Mouse (Mus musculus): ENCODE measurements around the gene Cox17.

The Cox17 gene

DNA sequence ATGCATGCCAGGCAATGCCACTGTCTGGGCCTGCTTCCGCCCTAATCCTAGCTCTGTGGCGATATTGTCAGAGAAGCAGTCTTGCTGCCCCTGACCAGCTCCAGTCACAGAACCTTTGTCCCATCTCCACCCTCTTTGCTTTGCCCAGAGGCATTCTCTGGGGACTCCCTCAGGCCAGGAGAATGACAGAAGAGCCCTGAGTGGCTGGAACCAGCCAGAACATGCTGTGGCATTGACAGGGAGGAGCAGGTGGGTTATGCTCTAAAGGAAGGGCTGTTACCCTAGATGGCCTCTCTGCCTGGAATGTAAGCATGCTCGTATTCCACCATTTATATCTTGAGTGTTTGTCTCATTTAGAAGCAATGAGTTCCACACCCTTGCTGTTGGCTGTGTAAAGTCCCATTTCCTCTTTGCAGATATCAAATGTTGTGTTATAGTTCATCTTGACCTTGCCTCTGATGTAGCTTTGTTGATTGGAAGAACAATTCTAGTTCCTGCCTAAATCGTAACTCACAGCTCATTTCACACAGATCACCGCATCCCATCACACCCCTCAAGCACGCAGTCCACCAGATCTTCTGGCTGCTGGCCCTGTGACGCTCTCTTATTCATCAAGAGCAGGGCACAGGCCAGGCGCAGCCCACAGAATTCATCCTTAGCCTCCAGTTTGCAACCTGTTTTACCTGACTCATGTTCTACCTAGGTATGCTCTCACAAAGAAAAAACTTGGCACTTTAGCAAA is 24.0 kb downstream of the Cox17 start:
- DNase-seq (ENCODE audit: low read depth, low spot score) = no peak

DNA sequence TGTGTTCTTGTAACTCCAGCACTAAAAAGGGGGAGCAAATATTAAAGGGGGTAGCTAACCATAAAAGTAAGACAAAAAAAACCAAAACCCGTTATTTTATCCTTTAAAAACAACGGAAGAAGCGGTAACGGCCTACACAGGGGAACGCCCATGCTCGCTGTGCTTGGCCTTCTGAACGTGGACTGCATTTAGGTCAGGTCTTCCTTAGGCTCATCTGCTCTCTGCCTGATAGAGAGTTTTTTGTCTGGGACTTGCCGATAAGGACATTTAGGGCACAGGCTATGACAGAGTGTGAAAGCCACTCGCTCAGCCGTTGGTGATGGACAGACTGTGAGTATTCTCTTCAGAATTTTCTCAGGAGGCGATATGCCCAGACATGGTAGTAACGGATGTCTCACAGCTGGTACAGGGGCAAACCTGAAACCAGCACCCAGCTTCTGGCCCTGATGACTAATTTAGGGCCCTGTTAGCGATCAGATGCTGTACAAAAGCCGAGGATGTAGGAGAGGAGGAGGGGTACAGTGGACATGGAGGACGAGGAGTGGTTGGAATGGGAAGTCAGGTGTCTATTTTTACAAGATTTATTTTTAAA is 25.0 kb downstream of the Cox17 start:
- peak; percentile 50 for DNase-seq (ENCODE audit: low read depth, low spot score)

DNA sequence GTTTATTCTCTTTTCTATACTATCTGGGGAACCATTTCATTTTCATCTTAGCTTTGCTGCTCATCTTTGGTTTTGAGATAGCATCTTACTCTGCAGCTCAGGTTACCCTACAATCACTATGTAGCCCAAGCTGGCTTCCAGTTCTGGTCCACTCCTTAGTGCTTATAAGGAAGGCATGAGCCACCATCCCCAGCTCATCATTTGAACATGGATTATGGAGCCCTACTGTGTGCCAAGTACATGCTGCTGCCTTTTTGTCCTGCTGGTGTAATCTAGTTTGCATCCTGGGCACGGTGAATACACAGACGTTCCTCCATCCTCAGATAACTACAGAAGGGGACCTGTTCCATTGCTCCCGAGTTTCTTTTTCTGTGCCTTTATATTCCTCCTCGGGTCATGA is 26.1 kb downstream of the Cox17 start:
- no peak for DNase-seq (ENCODE audit: low read depth, low spot score)

DNA sequence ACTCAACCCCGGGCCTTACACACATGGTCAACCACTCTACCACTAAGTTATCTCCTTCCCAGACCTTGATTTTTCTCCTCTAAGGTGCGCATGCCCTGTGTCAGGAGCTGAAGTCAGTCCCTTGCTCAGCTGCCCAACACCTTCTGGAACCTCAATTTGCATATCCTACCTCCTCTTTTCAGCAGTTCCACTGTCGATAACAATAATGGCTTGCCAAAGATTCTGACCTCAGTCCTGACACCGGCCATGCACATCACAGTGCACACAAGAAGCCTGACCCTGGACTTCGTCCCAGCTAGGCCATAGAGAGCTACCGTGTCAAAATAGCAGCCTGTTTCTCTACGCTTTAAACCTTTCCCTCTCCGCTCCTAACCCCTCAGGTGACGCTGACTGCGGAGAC is 26.6 kb downstream of the Cox17 start:
- no peak for DNase-seq (ENCODE audit: low read depth, low spot score)

DNA sequence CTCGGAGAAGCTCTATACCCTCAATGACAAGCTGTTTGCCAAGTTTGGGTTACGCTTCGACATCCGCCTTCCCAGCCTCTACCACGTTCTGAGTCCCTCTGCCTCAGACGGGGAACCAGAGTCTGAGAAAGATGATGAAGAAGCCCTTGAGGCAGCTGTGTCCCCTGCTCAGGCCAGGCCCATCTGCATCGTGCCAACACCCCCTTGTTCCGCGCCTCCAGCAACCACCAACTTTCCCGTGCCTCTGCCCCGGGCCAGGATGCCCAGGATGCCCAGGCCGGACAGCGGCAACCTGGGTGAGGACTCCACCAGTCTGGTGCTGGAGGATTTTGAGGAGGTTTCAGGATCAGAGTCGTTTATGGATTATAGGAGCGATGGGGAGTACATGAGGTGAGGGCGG is 27.1 kb downstream of the Cox17 start:
- no peak for DNase-seq (ENCODE audit: low read depth, low spot score)

GRCm38 (mm10) chr16:38374379-38375140 is 27.8 kb downstream of the Cox17 start:
- DNase-seq (ENCODE audit: low read depth, low spot score) = peak; percentile 66

- DNase-seq (ENCODE audit: low read depth, low spot score) = no peak
Measured at GRCm38 (mm10) chr16:38375182-38375581, 28.4 kb downstream of the Cox17 start.

DNA sequence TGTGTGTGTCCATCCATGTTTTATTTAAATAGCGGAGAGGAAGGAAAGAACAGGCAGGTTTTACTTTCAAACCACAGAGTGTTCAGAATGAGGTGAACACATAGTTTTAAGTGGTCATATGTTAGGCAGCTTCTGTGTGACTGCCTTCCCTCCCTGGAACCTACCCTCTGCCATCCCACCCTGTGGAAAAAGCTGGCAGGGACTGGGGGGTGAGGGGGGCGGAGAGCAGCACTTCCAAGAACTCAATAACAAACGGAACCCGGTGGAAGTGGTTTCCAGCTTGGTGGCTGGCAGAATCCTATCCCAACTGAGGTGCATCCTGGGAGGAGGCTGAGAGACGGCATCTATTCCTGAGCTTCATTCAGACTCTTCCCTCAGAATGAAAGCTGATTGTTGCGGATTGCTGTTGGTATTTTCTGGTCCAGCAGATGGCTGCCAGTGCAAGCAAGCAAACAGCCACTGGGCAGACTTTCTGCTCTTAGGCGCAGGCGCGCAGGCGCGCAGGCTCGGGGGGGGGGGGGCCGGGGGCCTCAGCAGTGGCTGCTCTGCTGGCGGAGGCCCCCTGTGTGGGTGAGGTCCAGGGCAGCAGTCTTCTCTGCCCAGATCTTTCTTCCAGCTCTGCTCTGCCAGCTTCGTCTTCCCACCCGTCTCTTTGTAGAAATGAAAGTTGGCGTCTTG is 29.5 kb downstream of the Cox17 start:
- DNase-seq (ENCODE audit: low read depth, low spot score) = peak; percentile 80

GRCm38 (mm10) chr16:38376841-38377249 is 30.1 kb downstream of the Cox17 start:
- no peak for DNase-seq (ENCODE audit: low read depth, low spot score)

DNA sequence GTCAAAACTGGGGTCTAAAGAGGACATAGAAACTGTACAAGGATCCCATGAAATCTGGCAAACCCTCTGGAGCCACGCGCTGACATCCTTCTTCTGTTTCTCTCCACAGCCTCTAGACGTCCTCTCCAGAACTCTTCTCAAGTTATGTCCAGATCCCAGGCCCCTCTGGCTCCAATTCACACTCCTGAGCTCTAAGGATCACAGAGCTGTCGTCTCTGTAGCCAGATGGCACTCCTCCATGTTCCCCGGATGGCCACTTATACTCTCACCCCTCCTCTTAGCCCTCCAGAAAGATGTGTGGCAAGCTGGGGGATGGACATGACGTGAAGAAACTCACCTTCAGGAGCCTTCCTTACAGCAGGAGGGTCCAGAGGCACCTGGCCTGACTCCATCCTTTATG is 30.8 kb downstream of the Cox17 start:
- DNase-seq (ENCODE audit: low read depth, low spot score) = no peak

DNA sequence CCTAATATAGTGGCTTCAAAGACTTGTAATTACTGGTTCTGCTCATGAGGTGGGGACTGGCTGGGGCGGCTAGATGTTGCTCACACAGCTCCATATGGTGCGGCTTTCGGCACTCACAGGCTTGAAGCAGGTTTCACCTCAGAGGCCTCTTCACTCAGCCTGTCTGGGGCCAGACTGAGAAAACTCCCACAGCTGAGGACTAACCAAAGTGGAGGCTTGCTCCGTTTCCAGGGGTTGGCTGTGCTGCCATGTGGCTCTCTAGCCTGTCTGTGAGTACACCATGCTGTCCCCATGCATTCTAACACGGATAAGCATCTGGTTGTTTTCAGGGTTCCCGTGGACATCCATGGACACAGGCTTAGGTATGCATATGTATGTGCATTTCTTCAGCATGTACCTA is 31.8 kb downstream of the Cox17 start:
- DNase-seq (ENCODE audit: low read depth, low spot score) = no peak

DNA sequence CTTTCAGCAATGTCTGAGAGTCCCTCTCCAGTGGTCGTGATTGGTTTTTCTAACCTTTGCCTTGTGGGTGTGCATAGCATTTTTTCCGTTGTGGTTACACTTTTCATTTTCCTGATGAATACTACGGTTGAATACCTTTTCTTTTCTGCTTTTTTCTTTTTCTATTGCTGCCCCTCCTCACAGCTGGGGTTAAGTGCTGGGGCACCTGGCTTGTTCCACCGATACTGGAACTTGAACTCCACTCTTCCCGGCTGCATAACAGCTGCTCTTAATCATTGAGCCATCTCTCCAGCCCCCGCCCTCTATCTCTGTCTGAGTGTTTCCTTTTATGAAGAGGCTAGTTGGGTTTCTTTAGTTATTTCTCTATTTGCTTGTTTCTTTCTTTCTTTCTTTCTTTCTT is 32.3 kb downstream of the Cox17 start:
- DNase-seq (ENCODE audit: low read depth, low spot score) = no peak

DNA sequence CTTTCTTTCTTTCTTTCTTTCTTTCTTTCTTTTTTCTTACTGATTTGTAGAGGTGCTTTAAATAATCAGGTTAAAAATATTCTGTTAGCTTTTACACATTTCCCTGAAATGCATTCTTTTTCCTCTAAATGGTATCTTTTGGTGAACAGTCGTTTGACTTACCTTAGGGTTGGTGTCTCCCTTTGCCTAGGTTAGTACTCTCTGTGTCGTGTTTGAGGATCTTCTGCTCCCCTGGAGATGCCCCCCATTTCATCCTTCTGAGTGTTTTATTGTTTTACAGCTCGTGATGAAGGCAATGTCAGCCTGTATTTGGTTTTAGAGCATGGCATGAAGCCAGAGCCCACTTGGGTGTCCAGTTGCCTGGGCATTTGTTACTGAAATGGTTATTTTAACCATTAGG is 32.7 kb downstream of the Cox17 start:
- no peak for DNase-seq (ENCODE audit: low read depth, low spot score)

DNA sequence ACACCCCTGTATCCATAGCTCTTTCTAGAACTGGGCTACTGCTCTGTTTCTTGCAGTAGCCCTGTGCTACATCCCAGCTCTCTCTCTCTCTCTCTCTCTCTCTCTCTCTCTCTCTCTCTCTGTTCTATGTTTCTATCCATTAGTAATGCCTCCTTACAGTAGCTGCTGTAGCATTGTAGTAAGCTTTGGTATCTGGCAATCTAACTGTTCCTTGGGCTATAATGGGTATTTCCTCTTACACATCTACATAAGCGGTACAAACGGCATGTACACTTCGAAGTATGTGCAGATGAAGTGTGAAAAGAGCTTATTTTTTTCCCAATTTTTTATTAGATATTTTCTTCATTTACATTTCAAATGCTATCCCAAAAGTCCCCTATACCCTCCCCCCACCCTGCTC is 33.1 kb downstream of the Cox17 start:
- no peak for DNase-seq (ENCODE audit: low read depth, low spot score)

- DNase-seq (ENCODE audit: low read depth, low spot score) = no peak
Measured at GRCm38 (mm10) chr16:38383683-38384082, 36.9 kb downstream of the Cox17 start.

DNA sequence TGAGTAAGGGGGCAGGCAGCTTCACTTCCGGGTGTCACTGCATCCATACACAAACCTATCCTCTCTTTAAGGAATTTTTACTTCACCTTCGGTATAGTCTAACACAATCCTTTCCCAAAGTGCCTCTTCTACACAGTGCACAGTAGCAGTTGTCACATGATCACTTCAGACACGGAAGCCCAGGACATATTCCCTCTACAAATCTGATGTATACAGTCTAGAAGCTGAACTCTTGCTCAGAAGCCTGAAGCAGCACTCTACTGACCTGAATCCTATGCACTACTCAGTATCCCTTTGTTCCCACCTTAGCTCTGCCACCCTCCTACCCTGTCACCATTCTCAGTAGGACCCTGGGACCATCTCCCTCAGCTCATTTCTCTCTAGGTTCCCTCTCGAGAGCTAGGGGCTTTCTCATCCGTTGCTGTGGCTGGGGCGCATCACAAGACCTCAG is 38.4 kb downstream of the Cox17 start:
- DNase-seq (ENCODE audit: low read depth, low spot score) = no peak

DNA sequence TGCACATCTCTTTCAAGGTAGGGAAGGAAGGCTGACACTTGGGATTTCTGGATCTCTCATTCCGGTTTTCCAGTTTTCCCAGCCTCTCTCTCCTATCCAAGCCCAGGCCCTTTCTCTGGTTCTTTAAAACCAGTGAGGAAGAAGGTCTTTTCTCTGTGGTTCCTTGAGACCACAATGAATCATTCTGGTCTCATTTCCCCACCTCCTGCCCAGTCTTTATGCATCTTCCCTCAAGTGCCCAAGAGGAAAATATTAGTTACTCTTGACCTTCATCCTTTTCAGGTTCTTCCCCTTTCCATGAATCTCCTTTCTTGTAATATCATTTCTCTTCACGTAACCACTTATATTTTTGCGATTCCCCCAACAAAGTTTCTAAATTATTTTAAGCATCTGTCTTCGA is 38.9 kb downstream of the Cox17 start:
- DNase-seq (ENCODE audit: low read depth, low spot score) = no peak

- DNase-seq (ENCODE audit: low read depth, low spot score) = no peak
Measured at GRCm38 (mm10) chr16:38387389-38387788, 40.6 kb downstream of the Cox17 start.

DNA sequence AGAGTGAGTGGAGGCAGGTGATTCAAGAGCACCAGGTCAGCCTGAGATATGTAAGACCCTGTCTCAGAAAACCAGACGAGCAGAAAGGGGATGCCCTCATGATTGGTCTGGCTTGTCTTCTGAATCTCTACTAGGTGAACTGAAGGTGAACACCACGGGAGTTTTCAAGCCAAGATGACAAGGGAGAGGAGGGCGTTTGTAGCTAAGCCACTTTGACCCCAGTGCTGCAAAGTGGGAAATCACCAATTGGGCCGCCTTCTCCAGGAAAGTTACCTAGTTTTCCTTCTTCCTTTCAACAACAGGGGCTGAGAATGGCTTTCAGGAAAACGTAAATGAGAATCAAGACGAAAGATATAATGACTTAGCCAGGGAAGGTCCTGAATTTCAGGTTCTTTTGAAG is 42.0 kb downstream of the Cox17 start:
- no peak for DNase-seq (ENCODE audit: low read depth, low spot score)

GRCm38 (mm10) chr16:38389284-38389893 is 42.6 kb downstream of the Cox17 start:
- no peak for DNase-seq (ENCODE audit: low read depth, low spot score)

GRCm38 (mm10) chr16:38390322-38390721 is 43.5 kb downstream of the Cox17 start:
- no peak for DNase-seq (ENCODE audit: low read depth, low spot score)
